Mouse (Mus musculus) hindlimb bud, embryonic 11.5 days (tissue): ENCODE results near the gene Cntn5.

Experiments
- DNase-seq: peaks from one replicate; pipeline ENCODE4 v3.0.0-alpha.2; 2012; ENCODE audit warnings: low read depth, low spot score; ENCODE audit errors: extremely low spot score

The Cntn5 gene

GRCm38 (mm10) chr9:10904616-10905363 lies at the start of gene Cntn5:
Gene Cntn5 (minus strand): TSS chr9:10904775.
- no peak for DNase-seq

GRCm38 (mm10) chr9:10950470-10950869 lies 45.9 kb upstream of the Cntn5 start:
- DNase-seq = no peak

- peak; percentile 64 for DNase-seq
Measured at GRCm38 (mm10) chr9:10909573-10909972, 5.0 kb upstream of the Cntn5 start.

GRCm38 (mm10) chr9:10905696-10906095 lies 1.1 kb upstream of the Cntn5 start:
- DNase-seq = no peak

GRCm38 (mm10) chr9:10879758-10880157 lies 24.8 kb downstream of the Cntn5 start:
- no peak for DNase-seq

- DNase-seq = no peak
Measured at GRCm38 (mm10) chr9:10873881-10874280, 30.7 kb downstream of the Cntn5 start.

GRCm38 (mm10) chr9:10856204-10856892 lies 48.2 kb downstream of the Cntn5 start:
- DNase-seq = no peak

GRCm38 (mm10) chr9:10816711-10817110 lies 87.9 kb downstream of the Cntn5 start:
- DNase-seq = no peak

GRCm38 (mm10) chr9:10797158-10797557 lies 107.4 kb downstream of the Cntn5 start:
- DNase-seq = no peak

GRCm38 (mm10) chr9:10795102-10795501 lies 109.5 kb downstream of the Cntn5 start:
- no peak for DNase-seq

- DNase-seq = no peak
Measured at GRCm38 (mm10) chr9:10731878-10732277, 172.7 kb downstream of the Cntn5 start.

GRCm38 (mm10) chr9:10724191-10724590 lies 180.4 kb downstream of the Cntn5 start:
- DNase-seq = no peak

GRCm38 (mm10) chr9:10722121-10722520 lies 182.5 kb downstream of the Cntn5 start:
- no peak for DNase-seq

GRCm38 (mm10) chr9:10718986-10719385 lies 185.6 kb downstream of the Cntn5 start:
- no peak for DNase-seq

- no peak for DNase-seq
Measured at GRCm38 (mm10) chr9:10713641-10714040, 190.9 kb downstream of the Cntn5 start.

- DNase-seq = no peak
Measured at GRCm38 (mm10) chr9:10681646-10682045, 222.9 kb downstream of the Cntn5 start.

- no peak for DNase-seq
Measured at GRCm38 (mm10) chr9:10681181-10681580, 223.4 kb downstream of the Cntn5 start.

GRCm38 (mm10) chr9:10668676-10669075 lies 235.9 kb downstream of the Cntn5 start:
- no peak for DNase-seq

GRCm38 (mm10) chr9:10667438-10667837 lies 237.1 kb downstream of the Cntn5 start:
- DNase-seq = no peak

GRCm38 (mm10) chr9:10665756-10666155 lies 238.8 kb downstream of the Cntn5 start:
- DNase-seq = no peak

- no peak for DNase-seq
Measured at GRCm38 (mm10) chr9:10663101-10663500, 241.5 kb downstream of the Cntn5 start.

GRCm38 (mm10) chr9:10659478-10659877 lies 245.1 kb downstream of the Cntn5 start:
- no peak for DNase-seq
